Mouse (Mus musculus) left cerebral cortex, adult 9 months (tissue): ENCODE measurements at regions not wholly inside any gene's neighbourhood (a gene's known extent, or its start where the extent isn't known, plus 50 kb on each side); places are given as distances from the start of the nearest gene placed in this dataset.
A peak's percentile ranks its signal among the peaks of the same experiment; 100 is the strongest.

ENCODE experiments used
- DNase-seq, 2 experiments: peaks; one replicate each; pipeline ENCODE4 v3.0.0; 2022; ENCODE audit warnings: low spot score in 2 of 2

DNA sequence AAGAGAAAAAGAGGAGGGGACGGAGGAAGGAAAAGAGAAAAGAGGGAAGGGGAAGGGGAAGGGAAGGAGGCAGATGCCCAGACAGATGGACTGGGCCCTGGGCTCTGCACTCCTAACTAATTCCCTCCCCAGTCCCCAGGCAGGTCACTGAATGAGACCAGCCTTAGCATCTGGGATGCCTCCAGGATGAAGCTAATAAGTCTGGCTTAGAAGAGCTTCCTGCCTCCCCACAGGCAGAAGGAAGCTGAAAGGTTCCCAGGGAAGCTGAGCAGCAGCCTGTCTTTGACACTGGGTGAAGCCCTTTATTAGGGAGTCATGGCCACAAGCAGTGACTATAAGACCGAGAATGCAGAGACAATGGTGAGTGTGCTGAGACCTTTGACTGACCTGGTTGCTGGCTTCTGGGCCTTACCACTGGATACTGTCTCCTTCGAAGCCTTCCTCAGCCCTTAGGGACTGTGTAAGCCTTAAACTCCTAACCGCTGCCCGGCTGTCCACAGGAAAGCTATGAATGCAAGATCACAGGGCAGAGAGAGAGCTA lies 76.7 kb upstream of the Bod1 start:
- DNase-seq: no peak

DNA sequence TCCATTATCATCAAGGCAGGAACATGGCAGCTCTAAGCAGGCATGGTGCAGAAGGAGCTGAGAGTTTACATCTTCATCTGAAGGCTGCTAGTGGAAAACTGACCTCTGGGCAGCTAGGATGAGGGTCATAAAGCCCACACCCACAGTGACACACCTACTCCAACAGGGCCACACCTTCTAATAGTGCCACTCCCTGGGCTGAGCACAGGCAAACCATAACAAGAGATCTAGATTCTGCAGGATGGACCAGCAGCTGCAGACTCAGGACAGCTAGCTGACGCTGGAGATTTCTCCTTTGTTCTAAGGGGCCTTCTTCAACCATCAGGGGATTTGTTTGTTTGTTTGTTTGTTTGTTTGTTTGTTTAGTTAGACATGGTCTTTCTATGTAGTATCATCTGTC lies 79.6 kb upstream of the Bod1 start:
- no peak for DNase-seq

DNA sequence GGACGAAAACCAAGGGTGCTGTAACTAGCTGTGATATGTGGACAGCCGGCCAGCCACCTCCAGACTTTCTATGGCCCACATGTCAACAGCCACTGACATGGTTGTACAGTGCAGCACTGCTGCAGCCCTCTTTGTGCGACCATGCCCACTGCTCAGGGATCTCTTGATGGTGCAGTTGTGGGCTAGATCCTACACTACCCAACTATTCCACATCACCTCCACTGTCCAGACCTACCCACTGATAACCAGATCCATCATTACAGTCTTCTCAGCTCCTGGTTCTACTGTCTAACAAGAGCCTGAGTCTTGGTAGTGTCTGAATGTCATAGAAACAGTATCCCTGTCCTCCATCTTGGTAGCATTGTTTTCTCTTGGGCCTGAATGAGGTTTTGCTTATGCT lies 81.5 kb upstream of the Bod1 start:
- DNase-seq: no peak

DNA sequence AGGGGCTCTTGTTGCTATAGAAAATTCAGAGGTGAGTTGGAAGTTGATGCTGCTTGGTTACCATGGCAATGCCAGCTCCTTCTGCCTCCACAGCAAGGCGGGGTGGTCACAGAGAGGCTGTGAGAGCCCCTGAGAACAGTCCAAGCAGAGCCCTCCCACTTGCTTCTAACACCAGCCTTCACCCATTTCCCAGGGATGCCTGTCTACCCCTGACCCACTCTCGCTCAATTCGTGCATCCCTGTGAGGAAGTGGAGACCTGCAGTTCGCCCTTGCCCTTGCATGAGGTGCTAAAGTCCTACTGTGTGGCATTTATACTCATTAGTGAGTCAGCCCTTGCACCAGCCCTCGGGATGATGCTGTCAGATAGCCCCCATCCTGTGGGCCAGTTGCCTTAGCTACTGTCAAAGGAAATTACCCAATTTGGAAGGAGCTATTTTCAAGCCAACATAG lies 82.1 kb upstream of the Bod1 start:
- DNase-seq: peak; percentile 61 to 68

DNA sequence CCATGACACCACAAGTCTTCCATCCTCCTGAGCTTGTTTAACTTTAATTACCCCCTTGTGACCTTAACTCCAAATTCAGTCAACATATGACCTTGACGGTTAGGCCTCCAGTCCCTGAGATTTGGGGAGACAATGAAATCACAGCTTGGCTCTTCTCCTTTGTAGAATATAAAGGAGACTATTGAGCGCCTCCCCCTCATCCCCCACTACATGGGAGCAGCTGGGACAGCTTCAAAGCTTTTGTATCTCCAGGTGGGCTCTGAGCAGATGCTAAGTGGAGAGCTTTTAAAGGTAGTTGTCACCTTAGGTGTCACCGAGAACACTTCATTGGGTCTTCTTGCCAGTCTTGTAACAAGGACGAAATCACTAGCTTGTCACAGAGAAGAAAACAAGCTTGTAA lies 82.7 kb upstream of the Bod1 start:
- DNase-seq: no peak

DNA sequence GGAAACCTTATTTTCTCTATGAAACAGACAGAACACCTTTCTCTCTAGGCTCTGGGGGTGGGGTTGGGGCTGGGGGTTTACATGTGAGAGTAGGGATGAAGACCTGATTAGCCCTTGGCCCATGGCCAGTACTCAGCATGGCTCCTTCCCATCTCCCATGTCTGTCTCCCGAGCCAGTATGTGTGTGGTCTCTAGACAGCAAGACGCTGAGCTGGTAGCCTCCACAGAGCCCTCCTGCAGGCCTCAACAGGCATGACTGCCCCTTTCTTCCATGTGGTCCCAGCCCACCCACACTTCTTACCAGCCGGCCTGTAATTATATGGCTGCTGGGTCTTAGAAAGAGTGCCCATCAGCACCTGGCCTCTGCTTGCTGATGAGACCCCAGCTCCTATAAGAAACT lies 84.2 kb upstream of the Bod1 start:
- DNase-seq: no peak

DNA sequence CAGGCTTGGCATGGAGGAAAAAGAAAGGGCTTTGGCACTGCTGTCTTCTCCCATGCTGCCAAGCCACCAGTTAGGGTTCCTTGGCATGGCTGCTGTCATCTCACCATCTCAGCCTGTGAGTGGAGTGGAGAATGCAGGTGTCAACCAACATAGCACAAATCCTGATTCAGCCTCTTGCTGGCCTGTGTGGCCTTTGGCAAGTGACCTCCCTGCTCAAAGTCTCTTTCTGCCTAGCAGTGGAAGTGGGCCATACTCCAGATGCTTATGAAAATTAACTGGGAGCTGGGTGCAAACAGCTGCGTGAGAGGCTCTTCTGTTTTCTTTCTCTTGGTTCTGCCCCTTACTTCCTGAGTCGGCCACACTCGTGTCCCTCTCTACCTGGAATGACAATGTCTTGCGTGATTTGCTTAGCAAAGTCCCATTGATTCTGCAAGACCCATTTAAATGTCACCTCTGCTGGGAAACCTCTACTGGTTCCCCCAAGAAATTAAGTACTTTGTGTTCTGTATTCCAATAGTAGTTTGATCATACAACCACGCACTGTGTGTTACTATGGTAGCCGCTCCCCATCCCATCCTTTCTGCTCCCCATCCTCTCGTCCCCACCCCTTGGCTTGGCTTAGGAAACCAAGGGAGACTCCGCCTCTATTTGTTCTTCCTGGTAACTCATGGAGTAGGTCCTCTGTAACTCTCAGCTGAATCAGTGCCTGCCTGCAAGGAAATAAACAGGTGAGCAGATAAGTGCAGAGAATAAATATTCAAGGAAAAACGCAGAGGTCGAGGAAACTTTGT lies 84.9 kb upstream of the Bod1 start:
- no peak for DNase-seq

DNA sequence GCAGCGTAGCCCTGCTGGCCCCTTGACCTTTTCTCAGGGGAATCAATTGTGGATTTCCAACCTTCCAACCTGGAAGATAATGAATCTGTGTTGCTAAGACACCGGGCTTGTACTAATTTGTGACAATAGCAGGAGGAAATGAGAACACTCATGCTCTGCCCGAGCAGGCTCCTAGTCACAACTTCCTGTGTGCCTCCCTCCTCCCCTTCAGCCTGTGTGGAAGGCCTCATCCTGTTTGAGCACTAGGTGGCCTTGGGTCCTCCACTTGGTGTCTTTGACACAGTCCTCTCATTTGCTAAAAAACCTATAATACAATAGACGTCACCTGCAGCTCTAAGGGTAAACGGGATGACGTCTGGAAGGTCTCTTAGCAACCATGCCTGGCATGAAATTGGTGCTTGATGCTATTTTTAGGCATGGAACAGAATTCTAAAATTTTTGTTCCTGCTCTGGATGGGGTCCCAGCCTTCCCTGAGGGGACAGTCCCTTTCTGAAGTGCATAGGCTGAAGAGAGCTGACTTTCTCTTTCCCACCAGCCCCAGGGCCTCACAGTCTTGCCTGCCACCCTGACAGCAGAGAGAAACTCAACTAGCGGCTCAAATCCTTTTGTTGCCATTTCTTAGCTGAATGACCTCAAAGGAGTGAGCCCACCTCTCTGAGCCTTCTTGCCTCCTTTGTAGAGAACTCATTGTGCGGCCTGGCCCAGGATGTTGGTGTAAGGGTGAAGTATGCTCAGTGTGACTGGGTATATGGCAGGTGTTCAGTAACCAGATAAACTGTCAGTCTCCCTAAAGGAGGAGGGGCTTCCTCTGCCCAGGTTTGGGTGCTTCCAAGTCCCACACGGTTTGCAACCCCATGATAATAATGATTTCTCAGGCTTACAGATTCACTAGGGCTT lies 88.4 kb upstream of the Bod1 start:
- DNase-seq: peak in 1 of 2 experiments; percentile 65

DNA sequence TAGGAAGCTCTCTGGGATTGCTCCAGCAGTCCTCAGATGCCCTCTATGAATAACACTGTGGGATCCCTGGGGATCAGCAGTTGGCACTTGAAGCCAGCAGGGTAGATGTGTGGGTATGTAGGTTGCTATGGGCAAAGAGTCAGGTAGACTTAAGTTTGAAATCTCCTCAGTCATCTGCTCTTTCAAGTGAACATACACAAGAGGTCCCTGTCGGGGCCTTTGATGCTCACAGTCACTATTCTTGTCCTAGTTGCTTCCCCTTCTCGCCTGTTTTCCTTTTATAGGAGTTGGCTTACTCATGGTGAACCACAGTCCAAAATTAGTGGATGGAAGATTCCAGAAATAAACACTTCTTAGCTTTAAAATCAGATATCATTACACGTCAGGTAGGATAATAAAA lies 92.2 kb upstream of the Bod1 start:
- no peak for DNase-seq

DNA sequence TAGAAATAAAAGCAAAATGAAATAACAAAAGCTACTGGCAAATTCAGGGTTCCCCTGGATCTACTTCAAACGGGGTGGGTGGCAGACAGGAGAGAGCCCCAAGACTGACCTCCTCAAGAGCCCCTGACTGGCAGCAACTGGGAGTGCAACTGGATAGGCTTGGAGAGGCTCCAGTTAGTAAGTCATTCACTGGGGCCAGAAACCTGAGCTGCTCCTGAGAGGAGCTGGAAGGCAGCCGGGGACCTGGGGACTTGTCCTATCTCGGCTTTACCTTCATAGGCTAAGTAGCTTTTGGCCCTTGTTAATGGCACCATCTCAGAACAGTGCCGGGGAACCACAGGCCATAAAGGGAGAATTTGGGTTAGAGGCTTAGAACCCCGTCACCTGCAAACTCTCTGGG lies 94.6 kb upstream of the Bod1 start:
- no peak for DNase-seq

DNA sequence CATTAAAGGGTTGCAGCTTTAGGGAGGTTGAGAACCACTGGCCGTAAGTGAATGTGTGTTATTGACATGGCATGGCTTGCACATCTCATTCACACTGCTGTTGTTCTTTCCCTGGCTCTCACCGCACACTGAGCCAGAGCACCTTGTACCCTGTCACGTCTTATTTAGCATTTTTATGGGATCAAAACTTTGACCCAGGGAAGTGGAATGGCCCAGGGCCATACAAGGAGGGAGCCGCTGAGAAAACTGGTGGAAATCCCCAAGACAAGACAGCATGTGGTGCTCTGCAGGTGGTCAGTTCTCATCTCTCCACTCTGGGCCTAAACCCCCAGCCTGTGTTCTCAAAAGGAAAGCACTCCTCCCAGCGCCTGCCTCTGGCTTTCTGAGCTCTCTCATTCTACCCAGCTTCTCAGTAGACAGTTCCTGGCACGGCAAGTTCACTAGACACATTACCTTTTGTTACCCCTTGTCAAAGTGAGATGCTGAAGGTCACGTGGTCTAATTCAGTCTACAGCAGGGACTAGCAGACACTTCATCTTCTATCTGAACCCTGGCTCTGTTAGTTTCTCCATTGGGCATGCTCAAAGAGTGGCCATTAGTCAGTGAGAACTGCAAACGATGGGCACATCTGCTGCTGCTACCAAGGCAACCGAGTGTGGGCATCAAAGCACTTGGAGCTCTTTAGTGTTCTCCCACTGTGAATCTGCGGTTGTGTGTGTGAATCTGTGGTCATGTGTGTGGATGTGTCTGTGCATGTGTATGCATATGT lies 96.2 kb upstream of the Bod1 start:
- DNase-seq: peak in 1 of 2 experiments; percentile 73

DNA sequence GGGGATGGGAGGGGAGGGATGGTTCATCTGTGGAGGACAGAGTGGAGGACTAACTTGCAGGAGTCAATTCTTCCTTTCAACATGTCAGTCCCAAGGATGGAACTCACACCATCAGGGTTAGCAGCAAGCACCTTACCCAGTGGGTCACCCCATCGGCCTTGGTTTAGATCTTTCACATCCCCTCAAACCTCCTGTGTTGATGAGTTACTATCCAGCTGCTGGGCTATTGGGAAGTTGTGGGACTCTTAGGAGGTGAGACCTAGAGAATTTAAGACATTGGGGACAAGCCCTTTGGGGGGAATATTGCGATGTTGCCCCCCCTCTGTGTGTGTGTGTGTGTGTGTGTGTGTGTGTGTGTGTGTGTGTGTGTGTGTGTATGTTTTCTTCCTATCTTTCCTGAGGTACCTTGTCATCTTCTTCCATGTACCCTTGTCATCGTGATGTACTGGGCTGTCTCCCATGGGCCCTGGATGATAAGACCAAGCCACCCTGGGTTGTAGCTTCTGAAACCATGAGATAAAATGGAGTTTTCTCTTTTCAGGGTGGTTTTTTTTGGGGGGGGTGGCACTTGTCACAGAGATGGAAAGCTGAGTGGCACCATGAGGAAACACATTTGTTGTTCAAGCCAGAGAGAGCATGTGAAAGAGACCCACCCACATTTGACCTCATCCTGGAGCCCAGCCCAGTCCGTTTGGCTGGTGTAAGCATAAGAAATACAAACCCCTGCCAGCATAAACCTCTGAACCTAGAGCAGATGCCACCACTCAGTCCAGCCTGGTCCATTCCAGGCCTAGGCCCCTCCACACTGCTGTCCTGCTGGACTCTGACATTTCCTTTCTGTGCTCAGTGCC lies 98.3 kb upstream of the Bod1 start:
- no peak for DNase-seq

DNA sequence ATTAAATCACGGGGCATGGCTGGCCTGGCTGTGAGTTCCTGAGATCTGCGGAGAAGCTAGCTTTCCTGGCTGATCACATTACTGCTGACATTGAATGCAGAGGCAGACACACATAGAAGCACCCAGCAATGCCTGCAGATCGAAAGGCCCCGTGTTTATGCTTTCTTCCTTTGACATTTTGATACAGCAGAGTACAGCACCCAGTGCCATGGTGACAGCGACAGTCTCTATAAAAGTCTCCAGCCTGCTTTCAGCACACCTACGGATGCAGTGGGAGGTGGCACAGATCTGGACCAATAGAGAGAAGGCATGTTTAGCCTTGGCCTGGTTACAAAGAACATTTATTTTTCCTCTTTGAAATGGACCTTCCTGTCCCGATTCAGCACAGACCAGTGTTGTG lies 99.2 kb upstream of the Bod1 start:
- peak; percentile 73 to 84 for DNase-seq

DNA sequence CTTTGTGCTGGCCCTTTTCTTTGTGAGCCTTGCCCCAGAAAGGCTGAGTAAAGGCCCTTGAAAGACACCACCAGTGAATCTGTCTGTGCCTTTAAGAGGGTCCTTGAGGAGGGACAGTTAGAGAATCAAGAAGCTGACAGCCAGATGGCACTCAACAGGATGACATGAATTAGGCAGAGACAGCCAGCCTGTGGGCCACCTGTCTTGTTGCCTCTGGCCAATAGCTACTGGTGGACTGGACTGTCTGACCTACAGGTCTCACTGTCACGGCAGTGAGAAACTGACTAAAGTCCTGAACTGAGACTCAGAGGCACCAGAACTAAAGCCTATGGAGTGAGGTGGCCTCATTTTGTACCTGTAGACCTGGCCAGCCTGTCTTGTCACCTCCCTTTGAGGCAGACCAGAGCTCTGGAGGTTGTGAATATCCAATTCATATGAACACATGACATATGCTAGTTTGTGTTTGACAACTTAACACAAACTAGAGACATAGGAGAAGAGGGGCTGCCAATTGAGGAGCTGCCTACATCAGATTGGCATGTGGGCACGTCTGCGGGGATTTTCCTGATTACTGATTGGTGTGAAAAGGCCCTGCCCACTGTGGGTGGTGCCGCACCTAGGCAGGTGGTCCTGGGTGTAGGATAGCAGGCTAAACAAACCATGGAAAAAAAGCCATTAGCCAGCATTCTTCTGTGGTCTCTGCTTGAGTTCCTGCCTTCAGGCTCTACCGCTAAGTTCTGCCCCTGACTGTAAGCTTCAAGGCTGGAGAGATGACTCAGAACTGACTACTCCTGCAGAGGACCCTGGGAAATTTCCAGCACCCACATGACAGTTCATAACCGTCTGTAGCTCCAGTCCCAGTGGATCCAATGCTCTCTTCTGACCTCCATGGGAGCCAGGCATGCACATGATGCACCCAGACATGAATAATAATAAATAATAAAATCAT lies 100.1 kb upstream of the Bod1 start:
- no peak for DNase-seq

DNA sequence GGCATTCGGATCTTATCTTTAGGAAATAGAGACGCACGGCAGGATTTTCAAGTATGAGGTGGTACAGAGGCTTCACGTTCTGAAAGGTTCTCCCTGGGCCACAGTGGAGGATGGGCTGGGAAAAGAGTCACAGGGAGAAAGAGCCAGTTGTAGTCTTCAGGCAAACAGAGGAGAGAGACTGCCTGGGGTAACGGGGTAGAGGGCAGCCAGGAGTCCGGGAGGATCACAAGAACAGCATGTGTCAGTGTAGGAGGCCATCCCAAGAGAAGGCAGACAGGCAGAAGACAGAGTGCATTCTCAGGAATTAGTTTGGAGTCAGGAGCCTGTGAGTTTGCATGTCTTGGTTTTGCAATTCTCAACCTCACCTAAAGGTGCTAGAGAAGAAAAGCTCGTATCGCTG lies 94.5 kb upstream of the Cpeb4 start:
- DNase-seq: no peak

DNA sequence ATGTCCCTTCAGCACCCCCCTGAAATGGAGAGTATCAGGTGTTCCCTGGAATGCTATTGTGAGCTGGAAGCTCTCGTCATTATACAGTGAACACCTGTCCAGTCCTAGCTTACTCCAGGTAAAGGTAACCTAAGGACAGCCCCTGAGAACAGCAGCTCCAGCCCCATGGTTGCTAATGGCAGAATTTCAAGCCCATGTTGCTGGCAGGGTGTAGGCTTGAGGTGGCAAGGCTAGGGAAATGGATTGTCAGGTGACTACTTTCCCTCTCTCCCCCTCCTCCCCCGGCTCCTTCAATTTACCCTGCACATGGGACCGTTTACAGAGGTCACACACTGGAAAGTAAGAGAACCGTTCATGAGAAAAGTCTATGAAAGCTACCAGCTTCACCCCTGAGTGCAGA lies 93.2 kb upstream of the Cpeb4 start:
- DNase-seq: no peak

DNA sequence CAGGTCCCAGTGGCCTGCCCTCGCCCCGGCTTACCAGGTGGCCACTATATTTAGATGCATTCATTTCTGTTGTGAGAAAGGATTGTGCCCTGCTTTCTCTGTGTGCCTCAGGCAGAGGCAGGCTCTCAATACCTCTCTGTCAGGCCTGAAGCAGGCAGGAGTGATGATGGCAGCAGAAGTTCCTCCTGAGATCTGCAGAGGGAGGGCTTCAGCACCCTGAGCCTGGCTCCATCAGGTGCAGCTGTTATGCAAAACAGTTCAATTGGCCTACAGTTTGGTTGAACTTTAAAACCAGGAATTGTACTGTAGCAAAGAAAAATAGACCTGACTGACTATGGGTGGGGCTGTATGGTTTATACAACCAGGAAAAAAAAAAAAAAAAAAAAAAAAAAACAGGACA lies 92.7 kb upstream of the Cpeb4 start:
- DNase-seq: no peak

DNA sequence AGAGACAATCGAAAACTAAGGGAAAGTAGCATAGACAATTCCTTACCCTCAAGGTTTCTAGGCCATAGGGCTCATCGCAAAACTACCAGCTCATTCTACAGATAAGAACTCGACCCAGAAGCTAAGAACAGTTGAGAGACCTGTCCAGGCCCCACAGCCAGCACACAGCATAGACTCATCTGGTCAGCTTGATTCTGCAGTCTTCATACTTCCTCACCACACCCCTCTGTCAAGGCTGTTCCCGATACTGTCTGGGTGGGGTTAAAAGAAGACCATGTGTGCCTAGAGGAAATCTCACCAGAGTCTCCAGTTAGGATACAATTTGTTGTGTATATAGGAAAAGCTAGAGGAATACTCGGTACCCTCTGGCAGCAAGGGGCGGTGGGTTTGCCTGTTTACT lies 91.0 kb upstream of the Cpeb4 start:
- DNase-seq: no peak

DNA sequence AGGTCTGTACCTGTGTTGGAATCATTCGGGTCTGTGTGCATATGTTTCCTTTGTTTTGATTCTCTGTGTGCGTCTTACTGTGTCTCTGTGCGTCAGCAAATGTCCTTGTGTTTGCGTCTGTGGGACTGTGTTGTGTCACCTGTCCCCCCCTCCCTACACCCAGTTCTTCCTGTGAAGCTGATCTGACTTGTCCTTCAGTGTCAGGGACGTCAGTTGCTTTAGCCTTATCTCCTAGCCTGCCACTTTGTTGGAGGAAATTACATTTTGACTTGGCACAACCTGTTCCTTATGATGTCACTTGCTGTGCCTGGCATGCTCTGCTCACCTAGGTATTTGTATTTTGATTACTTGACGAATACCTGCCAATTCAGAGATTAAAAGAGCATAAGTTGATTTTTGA lies 90.4 kb upstream of the Cpeb4 start:
- no peak for DNase-seq

DNA sequence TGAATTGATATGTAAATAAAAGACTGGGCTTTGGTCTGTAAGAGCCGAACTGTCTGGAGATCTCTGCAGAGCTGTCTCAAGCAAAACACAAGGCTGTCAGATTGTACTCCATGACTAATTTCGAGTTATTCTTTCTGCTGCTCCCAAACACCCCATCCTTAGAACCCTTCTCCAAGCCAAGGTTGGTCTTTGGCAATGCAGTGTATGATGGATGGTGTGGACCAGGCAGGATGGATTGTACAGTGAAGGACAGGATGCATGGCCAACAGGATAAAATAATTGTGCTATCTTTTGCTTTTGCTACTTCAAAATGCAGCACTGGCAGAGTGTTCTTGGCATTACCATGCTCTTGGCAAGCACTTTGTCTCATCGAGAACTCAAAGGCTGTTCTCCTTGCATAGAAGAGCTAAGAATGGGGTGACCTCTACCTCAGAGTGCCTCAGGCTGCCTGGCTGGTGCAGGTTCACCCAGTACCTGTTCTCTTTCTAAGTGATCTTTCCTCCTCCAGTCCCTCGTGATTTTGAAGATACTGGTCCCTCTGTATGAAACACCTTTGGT lies 88.4 kb upstream of the Cpeb4 start:
- DNase-seq: no peak
